22 mouse cellular contexts compared by ENCODE assay signal in genomic region chr1:174617368-174617767, GRCm38 (mm10).
DNase-seq lines count a peak whose midpoint lies in the region; ATAC-seq and TF ChIP-seq lines count a peak whose summit lies in the region.
"Had no signal": no experiment of that assay in that cellular context is flagged by ENCODE, and none has a peak within 500 bp of the region (broad histone marks: within the 10 kb centered on the region; RNA-seq: fewer than 3 reads in every experiment).

No protein-coding gene starts in this region.

- no peak for TF ChIP-seq CTCF in lung, embryonic 14.5 days (IDR thresholded peaks at IDR 0.05; ENCODE audit: low read depth)

- no peak; the same call in 1 of the 2 replicates for ATAC-seq in lung, embryonic 14.5 days (ENCODE audit: insufficient read depth)
- ATAC-seq in limb, embryonic 15.5 days (ENCODE audit: insufficient number of reproducible peaks, low FRiP score, low TSS enrichment, low read depth), result peak; percentile 52; the same call in 1 of the 2 replicates
- ATAC-seq: activated CD4-positive, CD25-positive, alpha-beta regulatory T cell, adult 4 months; forebrain, embryonic 14.5 days; Patski had no signal

- no peak overlapping the region for H3K9ac ChIP-seq in lung, embryonic 14.5 days
- no peak overlapping the region for H3K9ac ChIP-seq in limb, embryonic 15.5 days
- H3K9ac ChIP-seq: heart, embryonic 13.5 days; hindbrain, embryonic 15.5 days had no signal

- H3K4me3 ChIP-seq in lung, embryonic 14.5 days (ENCODE audit: low read depth, low read length), result no peak overlapping the region
- H3K4me3 ChIP-seq in limb, embryonic 15.5 days, result no peak overlapping the region
- H3K4me3 ChIP-seq: erythroblast, embryonic 14.5 days; forebrain, embryonic 10.5 days; heart, embryonic 13.5 days; hindbrain, embryonic 15.5 days had no signal

- no peaks in the 10 kb centered on the region for H3K27me3 ChIP-seq in lung, embryonic 14.5 days (ENCODE audit: insufficient read depth, low read length)
- H3K27me3 ChIP-seq in limb, embryonic 15.5 days, result no peaks in the 10 kb centered on the region
- H3K27me3 ChIP-seq: heart, embryonic 13.5 days; hindbrain, embryonic 15.5 days; Patski had no signal

- no peaks in the 10 kb centered on the region for H3K4me1 ChIP-seq in lung, embryonic 14.5 days (ENCODE audit: insufficient read depth)
- H3K4me1 ChIP-seq in limb, embryonic 15.5 days, result no peaks in the 10 kb centered on the region
- H3K4me1 ChIP-seq: forebrain, embryonic 10.5 days; heart, embryonic 13.5 days; hindbrain, embryonic 15.5 days had no signal

- DNase-seq in embryo, embryonic 11 days, result peak; percentile 29
- DNase-seq in embryo, embryonic 10.5 days (ENCODE audit: low spot score), result no peak
- DNase-seq in lung, embryonic 14.5 days, result peak; percentile 17
- no peak for DNase-seq in lung, postnatal 36 days
- peak; percentile 35 for DNase-seq in forelimb bud, embryonic 11.5 days (ENCODE audit: low read depth, low spot score)
- no peak for DNase-seq in cerebellum, postnatal 4 days (ENCODE audit: low spot score in 2 of 2)
- no peak for DNase-seq in cerebellum, adult 18-20 months
- DNase-seq: adrenal gland, adult 2 months; adrenal gland, postnatal 25 days; cerebellum, adult 2 months; cerebellum, postnatal 10 days; gastrocnemius, postnatal 36 days; heart, adult 11 months; heart, postnatal 36 days had no signal

- WGBS in lung, embryonic 14.5 days, result 38% methylated on average over 4 of the region's 4 CpGs
- WGBS in limb, embryonic 15.5 days, result 25% methylated on average over 4 of the region's 4 CpGs

- H3K4me2 ChIP-seq in lung, embryonic 14.5 days, result no peak overlapping the region
- H3K4me2 ChIP-seq in limb, embryonic 15.5 days, result no peak overlapping the region
- H3K4me2 ChIP-seq: heart, embryonic 13.5 days; hindbrain, embryonic 15.5 days had no signal

- H3K9me3 ChIP-seq in lung, embryonic 14.5 days (ENCODE audit: low read depth, low read length), result no peaks in the 10 kb centered on the region
- no peaks in the 10 kb centered on the region for H3K9me3 ChIP-seq in limb, embryonic 15.5 days
- H3K9me3 ChIP-seq: forebrain, embryonic 10.5 days; heart, embryonic 13.5 days; hindbrain, embryonic 15.5 days had no signal

- H3K36me3 ChIP-seq in lung, embryonic 14.5 days (ENCODE audit: insufficient read depth), result no peaks in the 10 kb centered on the region
- no peaks in the 10 kb centered on the region for H3K36me3 ChIP-seq in limb, embryonic 15.5 days
- H3K36me3 ChIP-seq: heart, embryonic 13.5 days had no signal

- H3K27ac ChIP-seq in lung, embryonic 14.5 days (ENCODE audit: low read depth), result no peak overlapping the region
- no peak overlapping the region for H3K27ac ChIP-seq in limb, embryonic 15.5 days
- H3K27ac ChIP-seq: forebrain, embryonic 10.5 days; heart, embryonic 13.5 days; hindbrain, embryonic 15.5 days had no signal

Comparison
In these comparisons a context has a peak if more than half of its experiments do, and no peak if none do; other contexts are left out.
1. DNase-seq: peak in embryo, embryonic 11 days (single experiment), lung, embryonic 14.5 days (single experiment) and forelimb bud, embryonic 11.5 days (single experiment); none in embryo, embryonic 10.5 days (single experiment), lung, postnatal 36 days (single experiment), cerebellum, postnatal 4 days (0 of 2) and cerebellum, adult 18-20 months (0 of 2).